Mouse (Mus musculus) mature B cell (primary cell): ENCODE results near the gene Atp11a.

Experiments used
- in situ Hi-C: fragments of 300-500 bp; cut with MboI; formaldehyde crosslinking; loops from 2 replicates; pipeline ENCODE4 v1.14.3; 2019

The Atp11a gene

DNA sequence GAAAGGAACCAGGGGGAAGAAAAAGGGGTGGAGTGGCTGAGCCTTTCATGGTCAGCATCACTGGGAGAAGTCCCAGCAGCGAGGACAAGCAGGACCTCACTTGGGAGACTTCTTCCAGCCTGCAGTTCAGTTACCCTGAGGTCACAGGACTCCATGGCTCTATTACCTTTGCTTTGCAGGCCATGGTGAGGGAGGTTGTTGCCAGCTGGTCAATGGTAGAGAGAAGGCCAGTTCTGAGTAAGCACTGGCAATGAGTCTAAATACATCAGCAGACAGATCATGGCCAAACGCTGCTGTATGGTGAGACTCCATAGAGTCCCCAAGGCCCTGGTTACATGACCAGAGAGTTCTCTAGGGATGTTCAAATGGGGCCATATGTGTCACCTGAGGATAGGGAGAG, 15.5 kb downstream of the Atp11a start:
- in situ Hi-C loops = no loop called here

DNA sequence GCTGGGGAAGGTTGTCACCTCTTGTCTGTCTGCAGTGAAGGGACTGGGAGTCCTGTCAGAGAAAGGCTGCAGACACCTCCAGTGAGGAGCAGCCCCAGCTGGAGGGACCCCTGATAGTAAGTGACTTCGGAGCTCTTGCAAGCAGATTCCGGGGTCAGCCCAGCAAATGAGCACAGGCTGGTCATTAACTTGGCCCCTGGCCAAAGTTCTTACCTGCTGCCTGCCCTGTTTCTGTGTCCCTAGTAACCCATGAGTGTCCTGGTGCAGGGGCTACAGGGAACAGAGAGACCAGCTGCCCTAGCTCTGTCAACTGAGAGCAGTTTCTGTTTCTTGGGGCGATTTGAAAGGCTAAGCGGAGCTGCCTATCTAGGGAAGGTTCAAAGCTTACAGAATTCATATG, 17.1 kb downstream of the Atp11a start:
- in situ Hi-C loops = no loop called here

- in situ Hi-C loops = no loop called here
Measured at GRCm38 (mm10) chr8:12774872-12775298, 18.1 kb downstream of the Atp11a start.

DNA sequence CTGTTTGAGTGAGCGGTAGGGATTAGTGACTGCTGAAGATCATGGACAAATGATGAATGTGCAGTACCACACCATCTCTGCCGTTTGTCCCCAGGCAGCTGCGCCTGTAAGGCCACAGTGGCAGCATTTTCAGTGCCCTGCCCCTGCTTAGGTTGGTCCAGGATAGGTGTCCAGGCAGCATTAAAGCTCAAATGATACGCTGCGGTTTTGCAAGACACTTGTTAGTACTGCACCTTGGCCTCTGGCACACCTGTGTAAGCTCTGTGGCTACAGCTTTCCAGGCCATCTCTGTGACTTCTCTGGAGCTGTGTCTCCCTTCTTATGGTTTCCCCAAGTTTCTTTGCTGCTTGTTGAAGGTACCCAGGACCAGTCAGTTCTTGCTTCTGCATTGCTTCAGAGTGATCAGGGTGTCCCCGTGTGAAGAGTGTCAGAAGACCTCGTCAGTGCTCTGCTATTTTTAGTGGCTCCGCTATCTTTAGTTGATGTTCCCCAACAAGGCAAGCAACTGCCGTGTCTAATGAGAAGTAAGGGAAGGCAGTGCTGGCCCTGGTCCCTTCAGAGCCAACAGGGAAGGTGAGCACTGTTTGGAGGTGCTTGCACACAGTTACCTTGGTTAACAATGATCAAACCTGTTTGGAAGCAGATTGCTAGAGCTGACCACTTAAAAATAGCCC, 18.6 kb downstream of the Atp11a start:
- in situ Hi-C loops = no loop called here

DNA sequence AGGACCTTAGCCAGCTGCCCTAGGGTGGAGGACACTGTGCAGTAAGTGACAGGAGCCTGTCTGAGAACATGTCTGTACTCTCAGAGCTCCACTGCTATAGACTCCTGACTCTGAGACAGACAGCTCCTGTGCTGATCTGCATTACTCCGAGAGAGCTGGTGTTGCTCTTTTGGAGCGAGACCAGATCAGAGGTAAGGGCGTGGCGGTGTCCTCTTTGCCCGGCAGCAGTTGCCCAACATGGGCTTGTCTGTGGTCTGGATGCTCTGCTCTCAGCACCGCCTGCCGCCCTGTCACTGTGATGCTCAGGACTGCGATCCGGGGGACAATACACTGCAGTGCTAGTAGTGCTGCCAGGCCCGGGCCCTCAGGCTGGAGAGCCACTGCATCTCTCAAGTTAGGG, 19.4 kb downstream of the Atp11a start:
- in situ Hi-C loops = no loop called here

- in situ Hi-C loops = no loop called here
Measured at GRCm38 (mm10) chr8:12777171-12777570, 20.4 kb downstream of the Atp11a start.

GRCm38 (mm10) chr8:12779541-12779940, 22.7 kb downstream of the Atp11a start:
- in situ Hi-C loops = no loop called here

GRCm38 (mm10) chr8:12785508-12785907, 28.7 kb downstream of the Atp11a start:
- in situ Hi-C loops = no loop called here

DNA sequence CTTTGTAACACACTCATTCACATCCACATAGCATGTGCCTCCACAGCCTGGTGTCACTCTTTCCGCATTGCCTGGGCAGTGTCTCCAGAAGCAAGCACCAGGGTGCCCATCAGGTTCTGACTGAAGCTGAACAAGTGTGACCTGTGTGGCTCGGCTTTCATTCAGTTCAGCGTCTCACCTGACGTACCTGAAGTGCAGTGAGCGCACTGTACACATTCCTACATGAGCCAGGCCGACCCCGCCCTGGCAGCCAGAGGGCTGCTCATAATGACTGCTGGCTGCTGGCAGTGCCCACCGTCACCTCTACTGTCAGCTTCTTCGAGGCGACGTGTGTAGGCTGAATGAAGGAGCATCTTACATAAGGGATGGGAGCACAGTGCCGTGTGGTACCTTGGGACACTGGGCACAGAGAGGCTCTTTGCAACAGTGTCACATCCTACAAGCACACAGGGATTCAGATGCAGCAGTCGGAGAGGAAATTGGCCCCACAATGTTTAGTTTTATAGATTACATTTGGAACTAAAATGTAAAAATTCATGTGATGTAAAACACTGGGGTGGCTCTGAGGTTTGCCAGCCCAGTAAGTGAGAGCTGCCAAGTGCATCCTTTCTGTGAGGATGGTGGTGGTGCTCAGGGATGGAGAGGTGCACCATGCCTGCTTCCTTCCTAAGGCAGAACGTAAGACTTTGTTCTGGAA, 29.6 kb downstream of the Atp11a start:
- in situ Hi-C loops = no loop called here

DNA sequence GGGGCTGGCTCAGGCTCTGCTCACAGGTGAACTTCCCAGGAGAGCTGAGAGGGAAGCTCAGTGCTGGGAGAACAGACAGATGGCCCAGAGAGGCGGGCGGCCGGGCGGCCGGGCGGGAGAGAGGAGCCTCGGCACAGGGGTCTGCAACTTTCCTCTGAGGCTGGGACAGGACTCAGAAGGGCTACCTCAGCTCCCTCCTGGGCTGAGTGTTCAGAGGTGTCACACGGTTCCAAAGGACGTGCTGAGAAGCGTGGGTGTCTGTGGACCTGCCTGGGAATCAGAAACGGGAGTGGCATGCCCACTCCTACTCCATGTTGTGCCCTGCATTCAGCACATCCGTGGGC, 30.1 kb downstream of the Atp11a start:
- in situ Hi-C loops = no loop called here

GRCm38 (mm10) chr8:12787427-12787826, 30.6 kb downstream of the Atp11a start:
- in situ Hi-C loops = no loop called here

DNA sequence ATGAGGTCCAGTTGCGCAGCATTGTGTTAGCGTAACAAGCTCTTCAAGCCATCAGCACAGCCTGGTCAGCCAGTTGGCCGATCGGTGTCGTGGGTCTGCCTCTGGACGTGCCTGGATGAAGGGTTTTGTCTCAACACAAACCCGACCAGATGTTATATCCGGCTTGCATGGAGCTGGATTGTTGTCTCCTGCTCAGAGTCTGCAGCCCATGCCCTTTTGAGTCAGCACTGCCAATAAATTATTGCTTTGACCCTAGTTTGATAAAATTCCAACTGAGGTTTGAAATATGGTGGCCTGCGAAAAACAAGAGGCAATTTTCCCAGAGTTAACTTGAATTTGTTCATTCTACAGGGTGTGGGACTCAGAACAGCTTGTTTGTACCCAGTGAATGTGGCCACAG, 31.9 kb downstream of the Atp11a start:
- in situ Hi-C loops = no loop called here

GRCm38 (mm10) chr8:12795011-12795671, 38.3 kb downstream of the Atp11a start:
- in situ Hi-C loops = no loop called here

- in situ Hi-C loops = no loop called here
Measured at GRCm38 (mm10) chr8:12799099-12799498, 42.3 kb downstream of the Atp11a start.

GRCm38 (mm10) chr8:12799832-12800231, 43.0 kb downstream of the Atp11a start:
- in situ Hi-C loops = no loop called here

- in situ Hi-C loops = no loop called here
Measured at GRCm38 (mm10) chr8:12800246-12800645, 43.4 kb downstream of the Atp11a start.

DNA sequence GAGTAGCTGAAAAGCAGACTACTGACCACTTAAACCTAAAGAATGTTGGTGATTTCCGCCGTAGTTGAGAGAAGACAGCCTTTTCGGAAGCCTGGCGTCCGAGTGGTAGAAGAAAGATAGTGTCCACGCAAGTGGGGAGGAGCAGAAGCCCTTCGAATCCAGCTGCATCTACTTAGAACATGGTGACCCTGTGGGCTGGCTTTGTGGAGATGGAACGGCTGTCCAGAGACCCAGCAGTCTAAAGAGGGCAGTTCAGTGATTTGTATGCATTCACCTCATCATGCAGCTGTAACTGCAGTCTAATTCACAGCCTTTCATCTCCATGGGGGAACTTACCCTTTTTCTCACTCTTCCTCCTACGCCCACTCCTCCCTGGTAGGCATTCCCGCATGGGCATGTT, 44.8 kb downstream of the Atp11a start:
- in situ Hi-C loops = no loop called here

- in situ Hi-C loops = no loop called here
Measured at GRCm38 (mm10) chr8:12803121-12803520, 46.3 kb downstream of the Atp11a start.

DNA sequence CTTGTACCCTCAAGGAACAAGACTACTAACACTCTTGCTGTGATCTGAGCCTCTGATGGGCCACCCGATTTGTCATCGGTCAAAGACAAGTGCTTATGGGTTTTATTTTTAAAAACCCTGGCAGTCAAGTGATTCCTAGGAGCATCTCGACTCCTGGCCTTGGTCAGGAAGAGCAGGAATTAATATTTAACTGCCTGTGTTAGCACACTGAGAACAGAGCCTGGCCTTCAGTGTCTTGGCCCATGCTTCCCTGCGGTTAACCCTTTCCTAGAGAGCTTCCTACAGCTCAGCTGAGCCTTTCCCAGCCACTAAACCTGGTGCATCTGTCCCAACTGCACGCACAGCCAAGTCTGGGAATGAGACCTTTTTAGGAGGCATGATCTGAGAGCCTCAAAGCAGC, 48.1 kb downstream of the Atp11a start:
- in situ Hi-C loops = no loop called here

DNA sequence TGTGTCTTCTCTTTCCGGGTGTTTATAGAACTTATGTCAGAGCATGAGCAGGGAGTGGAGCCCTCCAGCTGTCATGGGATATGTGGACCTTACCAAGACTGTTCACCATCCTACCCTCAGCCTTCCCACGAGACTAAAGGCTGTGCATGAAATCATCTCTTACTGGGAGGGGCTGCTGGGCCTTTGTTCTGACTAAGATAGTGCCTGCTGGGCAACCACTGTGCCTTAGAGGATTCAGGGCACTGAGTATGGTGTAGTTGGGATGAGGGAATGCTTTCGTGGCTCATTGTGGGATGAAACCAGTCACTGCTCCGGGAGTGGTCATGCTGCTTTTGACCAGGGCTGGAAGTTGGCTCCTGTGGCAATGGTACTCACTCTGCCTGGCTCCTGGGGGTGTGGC, 48.8 kb downstream of the Atp11a start:
- in situ Hi-C loops = no loop called here

DNA sequence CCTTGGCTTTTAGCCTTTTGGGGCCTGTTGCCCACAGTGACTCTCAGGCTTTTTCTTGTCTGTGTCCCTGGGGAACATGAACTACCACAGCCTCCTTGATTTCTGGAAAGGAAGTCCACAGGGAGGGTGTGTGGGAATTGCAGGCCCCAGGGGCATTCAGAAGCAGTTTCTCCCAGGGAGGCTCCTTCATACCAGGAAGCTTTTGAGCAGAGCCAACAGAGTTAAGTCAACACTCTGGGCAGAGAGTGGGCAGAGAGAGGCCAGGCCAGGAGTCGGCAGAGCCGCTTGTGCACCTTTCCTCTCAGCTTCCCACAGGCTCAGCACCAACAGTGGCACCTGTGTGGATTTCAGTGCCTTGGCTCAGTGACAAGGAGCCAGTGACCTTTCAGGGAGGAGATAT, 51.2 kb downstream of the Atp11a start:
- in situ Hi-C loops = no loop called here

- in situ Hi-C loops = no loop called here
Measured at GRCm38 (mm10) chr8:12809516-12809915, 52.7 kb downstream of the Atp11a start.

DNA sequence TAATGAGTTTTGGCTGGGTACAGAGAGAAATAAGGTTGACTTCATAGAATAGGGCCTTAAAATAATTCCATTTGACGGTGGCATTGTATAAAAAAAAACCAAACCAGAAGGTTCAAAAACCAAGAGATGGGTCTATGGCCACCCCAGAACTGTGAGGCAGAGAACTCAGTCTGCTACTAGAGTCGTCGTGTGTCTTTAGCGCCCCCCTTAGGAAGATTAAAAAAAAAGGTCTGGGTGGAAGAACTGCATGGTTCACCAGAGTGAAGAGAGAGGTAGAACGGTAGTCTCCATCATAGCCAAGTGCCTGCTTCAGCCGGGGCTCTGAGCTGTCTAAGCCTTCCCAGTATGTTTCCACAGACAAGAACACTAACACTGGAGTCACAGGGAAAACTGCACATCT, 54.4 kb downstream of the Atp11a start:
- in situ Hi-C loops = no loop called here
